Mouse (Mus musculus): ENCODE data around the gene Actl11. TPM values are rescaled to one million over a fixed set of nuclear protein-coding genes. Genes with fewer than 3 reads are reported as not detected.

Actl11 gene
- not detected in 2 replicates for polyA plus RNA-seq (2012; rRNA removed)

DNA sequence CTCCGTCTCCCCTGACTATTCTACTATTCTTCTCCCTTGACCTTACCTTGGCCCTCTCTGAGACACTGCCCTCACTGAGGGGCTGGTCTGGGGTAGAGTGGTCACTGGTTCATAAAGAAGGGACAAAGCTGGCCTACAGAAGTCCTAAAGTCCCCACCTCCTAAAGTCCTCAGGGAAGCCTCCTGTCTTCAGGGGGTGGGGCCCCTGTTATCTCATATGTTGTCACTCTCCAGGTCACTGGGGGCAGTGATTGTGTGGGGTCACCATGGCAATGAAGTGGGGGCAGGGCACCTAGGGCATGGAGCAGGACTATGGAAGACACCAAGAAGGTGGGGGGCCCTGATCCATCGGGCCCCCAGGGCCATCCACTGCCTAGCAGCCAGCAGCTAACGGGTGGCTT is at the start of gene Actl11:
TSS of gene Actl11 (plus strand) at position 301 of the 400 bp plus-strand sequence.
- 81% methylated on average over 3 of the region's 3 CpGs for WGBS
- no peak for DNase-seq (ENCODE audit: low read depth, low spot score)

DNA sequence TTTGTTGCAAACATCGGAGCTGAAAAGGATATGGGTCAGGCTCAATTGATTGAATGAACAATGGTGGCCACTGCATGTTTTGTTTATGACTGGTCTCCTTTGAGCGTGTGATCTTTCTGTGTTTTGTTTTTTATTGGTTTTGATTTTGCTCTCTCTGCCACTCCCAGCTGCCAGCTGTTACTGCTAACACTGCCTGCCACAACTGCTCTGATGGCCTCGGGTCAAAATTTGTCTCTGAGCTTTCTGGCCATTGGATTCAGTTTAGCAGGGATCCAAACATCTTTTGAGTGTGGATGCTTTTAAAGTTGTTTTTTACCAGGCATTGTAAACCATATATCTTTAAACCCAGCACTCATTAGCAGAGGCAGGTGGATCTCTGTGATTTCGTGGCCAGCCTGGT is 47.9 kb upstream of the Actl11 start:
- no peak for DNase-seq (ENCODE audit: low read depth, low spot score)
- WGBS, result 41% methylated on average over 4 of the region's 4 CpGs

DNA sequence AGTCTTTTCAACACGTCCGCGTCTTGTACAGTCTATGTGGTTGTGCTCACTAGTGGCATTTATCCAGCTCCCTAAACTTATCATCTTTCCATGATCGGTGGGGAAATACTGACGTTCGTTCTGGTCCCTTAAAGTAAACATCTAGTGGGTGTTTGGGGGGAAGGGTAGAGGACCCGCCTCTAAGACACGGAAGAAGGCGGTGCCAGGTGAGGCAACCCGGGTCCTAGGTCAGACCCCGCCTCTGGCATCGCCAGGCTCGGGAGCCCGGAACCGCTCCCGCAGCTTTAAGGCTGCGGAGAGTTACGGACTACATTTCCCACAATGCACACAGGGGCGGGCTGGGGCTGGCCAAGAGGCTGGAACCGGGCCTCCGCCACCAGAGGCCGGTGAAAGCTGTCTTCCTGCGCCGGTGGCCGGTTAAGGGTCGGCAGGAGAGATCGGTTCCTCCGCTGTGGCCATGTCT is 40.4 kb upstream of the Actl11 start, which contains the start of gene Mon1a:
TSS of gene Mon1a (plus strand) at position 348 of the 463 bp plus-strand sequence.
- under 1% methylated on average over 28 of the region's 28 CpGs for WGBS
- DNase-seq (ENCODE audit: low read depth, low spot score), result no peak

DNA sequence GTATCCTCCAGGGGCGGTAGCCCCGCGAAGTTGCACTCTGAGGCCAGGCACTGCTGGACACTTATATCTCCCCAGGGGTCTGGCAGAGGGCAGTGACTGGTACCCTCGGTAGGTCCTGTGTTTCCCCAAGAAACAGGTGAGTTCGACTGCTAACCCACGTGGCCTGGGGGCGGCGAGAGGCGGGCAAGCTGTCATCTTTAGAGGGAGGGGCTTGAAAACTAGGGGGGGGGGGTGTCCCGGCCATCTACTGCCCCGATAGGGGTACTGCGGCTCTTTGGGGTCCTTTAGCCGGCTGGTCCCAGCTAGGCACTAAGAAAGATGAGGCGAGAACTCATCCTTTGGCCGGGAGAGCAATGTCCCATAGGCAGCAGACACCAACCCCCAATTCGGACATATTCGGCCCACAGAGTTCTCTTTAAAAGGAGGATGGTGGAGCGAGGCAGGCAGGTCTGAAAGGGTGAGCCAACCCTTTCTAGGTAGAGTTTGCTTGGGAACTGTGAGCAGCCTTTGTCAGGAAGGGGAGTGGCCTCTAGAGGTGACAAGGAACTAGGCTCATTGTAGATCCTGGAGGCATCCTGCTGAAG is 39.9 kb upstream of the Actl11 start:
- no peak for DNase-seq (ENCODE audit: low read depth, low spot score)
- WGBS, result 1% methylated on average over 18 of the region's 18 CpGs

DNA sequence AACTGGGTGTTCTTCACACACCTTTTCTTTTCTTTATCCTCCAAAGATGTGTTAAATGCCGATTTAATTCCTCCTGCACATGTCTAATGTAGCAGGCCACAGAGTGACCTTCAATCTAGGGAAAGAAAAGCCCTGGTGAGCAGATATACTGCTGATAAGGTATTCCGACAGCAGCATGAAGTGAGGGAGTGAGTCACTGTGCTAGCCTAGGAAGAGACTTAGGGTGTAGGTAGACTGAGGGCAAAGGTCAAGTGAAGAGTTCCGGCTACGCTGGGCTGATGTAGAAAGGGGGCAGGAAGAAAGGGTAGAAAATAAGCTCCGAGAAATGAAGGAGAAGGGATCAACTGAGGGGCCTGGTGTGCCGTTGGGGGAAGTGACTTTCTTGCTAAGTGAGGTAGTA is 38.0 kb upstream of the Actl11 start:
- no peak for DNase-seq (ENCODE audit: low read depth, low spot score)
- WGBS, result 36% methylated on average over 6 of the region's 6 CpGs

DNA sequence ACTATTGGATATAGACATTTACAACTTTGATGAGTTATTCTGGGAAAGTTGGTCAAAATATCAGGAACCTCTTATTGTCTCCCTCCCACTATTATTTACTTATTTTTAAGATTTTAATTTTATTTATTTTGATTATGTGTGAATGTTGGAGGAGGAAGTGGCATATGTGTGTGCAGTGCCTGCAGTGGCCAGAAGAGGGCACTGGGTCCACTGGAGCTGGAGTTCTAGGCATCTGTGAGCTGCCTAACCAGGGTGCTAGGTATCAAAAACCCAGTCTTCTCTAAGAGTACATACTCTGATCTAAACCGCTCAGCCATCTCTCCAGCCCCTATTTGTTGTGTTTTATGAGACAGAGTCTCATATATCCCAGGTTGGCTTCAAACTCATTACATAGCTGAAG is 37.2 kb upstream of the Actl11 start:
- no peak for DNase-seq (ENCODE audit: low read depth, low spot score)
- WGBS, result 98% methylated on average over 1 of the region's 1 CpGs

DNA sequence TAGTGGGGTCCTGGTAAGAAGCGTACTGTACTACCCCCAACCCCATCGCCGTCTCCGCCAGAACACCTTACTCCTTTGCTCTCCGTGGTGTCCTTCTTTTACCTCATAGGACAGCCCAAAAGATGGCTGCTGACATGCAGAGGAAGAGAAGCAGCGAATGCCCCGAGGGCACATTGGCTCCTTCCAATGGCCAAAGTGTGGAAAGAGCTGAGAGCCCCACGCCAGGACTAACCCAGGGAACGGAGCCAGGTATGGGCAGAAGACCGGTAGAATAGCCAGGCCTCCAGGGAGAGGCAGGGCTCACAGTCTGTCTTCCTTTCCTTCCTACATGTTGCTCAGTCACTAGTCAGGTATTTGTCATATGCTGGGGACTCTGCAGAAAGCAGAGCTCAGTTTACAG is 29.7 kb upstream of the Actl11 start:
- DNase-seq (ENCODE audit: low read depth, low spot score), result no peak
- 95% methylated on average over 10 of the region's 10 CpGs for WGBS

DNA sequence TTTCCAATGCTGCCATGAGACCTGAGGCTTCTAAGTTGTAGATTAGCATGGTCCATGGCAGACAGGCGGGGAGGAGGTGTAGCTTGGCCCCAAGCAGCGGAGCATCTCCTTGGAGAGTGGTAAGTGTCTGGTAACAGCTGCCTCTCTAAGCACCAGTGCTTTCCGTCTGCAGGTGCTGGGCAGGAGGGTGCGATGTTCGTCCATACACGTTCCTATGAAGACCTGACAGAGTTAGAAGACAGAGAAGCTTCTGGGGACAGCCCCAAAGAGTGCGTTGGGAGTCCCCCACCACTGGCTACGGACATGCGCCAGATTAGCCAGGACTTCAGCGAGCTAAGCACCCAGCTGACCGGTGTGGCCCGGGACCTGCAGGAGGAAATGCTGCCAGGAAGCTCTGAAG is 28.4 kb upstream of the Actl11 start:
- 91% methylated on average over 12 of the region's 12 CpGs for WGBS

DNA sequence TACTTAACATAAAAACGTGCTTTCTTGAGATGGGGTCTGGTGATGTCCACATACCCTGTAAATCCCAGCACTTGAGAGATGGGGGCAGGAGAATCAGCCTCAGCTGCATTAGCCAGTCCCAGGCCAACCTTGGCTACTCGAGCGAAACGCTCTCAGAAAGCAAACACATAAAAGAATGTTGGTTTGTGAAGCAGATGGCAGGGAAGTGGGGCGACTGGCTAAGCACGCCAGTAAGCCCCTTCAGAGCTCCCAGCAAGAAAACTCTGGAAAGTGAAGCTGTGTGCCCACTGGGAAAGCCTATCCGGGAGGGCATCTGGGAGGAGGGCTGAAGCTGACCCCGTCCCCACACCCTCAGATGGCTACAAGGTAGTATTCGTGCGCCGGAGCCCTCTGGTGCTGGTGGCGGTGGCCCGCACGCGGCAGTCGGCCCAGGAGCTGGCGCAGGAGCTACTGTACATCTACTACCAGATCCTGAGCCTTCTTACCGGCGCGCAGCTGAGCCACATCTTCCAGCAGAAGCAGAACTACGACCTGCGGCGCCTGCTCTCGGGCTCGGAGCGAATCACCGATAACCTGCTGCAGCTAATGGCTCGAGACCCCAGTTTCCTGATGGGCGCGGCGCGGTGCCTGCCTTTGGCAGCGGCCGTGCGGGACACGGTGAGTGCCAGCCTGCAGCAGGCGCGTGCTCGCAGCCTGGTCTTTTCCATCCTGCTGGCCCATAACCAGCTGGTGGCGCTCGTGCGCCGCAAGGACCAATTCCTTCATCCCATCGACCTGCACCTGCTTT is 27.2 kb upstream of the Actl11 start:
- DNase-seq (ENCODE audit: low read depth, low spot score), result no peak
- WGBS, result 40% methylated on average over 44 of the region's 44 CpGs

More for the DNA sequence above, 28.4 kb upstream of the Actl11 start:
- no peak for DNase-seq (ENCODE audit: low read depth, low spot score)

DNA sequence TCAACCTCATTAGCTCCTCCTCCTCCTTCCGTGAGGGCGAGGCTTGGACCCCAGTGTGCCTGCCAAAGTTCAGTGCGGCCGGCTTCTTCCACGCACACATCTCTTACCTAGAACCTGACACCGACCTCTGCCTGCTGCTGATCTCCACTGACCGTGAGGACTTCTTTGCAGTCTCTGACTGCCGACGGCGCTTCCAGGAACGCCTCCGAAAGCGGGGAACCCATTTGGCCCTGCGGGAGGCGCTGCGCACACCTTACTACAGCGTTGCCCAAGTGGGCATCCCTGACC is 26.7 kb upstream of the Actl11 start:
- 56% methylated on average over 17 of the region's 17 CpGs for WGBS
- no peak for DNase-seq (ENCODE audit: low read depth, low spot score)

DNA sequence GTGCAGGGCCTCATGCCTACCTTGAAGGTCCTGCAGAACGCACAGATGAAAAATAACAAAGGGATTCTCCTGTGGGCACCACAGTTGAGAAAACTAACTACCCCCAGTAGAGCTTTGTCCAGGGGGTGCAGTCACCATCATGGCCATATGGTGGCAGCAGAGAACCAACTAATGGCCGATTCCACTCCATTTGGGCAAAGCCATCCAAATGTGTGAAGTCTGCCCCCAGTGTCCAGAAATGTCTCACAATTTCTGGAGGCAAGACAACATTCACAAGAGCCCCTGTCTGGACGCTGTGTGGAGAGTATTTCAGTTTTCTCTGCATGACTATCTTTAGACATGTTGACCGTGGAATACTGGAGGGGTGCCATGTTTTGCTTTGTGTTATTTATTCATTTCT is 23.5 kb upstream of the Actl11 start:
- no peak for DNase-seq (ENCODE audit: low read depth, low spot score)
- WGBS, result 3% methylated on average over 4 of the region's 4 CpGs

DNA sequence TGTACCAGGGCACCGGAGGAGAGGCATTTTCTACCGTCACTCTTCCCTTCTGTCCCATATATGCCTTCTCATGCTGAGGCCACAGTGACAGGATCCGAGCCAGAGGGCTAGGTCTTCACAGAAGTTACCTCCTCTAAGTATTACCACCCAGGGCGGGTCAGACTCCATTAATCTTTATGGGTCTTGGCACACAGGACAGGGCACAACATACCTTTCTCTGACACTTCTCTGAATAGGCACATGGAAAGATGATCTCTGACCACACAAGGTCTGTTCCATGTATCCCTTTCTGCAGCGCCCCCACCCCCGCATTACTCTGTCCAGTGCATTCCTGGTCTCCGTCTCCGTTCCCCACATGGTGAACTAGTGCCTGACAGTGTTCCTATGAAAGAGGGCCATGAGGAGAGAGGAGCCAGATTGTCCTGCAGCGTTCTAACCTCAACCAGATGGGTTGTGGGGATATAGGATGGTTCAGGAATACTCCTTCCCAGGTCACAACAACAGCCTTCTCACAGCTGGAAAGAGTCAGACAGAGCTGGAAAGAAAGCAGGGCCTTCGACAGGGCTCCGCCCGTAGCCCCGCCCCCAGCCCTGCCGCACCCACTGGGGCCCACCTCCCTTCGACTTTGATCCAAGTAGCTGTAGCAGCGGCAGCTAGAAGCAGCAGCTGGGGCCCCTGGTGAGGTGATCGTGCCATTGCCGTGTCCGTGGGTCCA is 21.9 kb upstream of the Actl11 start, which contains the start of gene Mst1r:
TSS of gene Mst1r (plus strand) at position 622 of the 715 bp plus-strand sequence.
- no peak for DNase-seq (ENCODE audit: low read depth, low spot score)
- WGBS, result 8% methylated on average over 19 of the region's 19 CpGs

DNA sequence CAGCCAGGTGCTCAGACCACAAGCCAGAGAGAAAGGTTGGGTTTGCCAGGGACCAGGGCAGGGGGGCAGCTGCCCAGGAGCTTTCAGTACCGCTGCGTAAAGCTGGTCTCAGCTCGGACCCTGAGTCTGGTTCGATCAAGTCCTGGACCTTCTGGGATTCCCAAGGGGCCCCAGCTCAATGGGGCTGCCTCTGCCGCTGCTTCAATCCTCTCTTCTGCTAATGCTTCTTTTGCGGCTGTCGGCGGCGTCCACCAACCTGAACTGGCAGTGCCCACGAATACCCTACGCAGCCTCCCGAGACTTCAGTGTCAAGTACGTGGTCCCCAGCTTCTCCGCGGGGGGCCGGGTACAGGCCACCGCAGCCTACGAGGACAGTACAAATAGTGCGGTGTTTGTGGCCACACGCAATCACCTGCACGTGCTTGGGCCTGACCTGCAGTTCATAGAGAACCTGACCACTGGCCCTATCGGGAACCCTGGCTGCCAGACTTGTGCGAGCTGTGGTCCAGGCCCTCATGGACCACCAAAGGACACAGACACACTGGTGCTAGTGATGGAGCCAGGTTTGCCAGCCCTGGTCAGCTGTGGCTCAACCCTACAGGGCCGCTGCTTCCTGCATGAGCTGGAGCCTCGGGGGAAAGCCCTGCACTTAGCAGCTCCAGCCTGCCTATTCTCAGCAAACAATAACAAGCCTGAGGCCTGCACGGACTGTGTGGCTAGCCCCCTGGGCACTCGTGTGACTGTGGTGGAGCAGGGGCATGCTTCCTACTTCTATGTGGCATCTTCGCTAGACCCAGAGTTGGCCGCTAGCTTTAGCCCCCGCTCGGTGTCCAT is 21.1 kb upstream of the Actl11 start:
- WGBS, result 12% methylated on average over 31 of the region's 31 CpGs

DNA sequence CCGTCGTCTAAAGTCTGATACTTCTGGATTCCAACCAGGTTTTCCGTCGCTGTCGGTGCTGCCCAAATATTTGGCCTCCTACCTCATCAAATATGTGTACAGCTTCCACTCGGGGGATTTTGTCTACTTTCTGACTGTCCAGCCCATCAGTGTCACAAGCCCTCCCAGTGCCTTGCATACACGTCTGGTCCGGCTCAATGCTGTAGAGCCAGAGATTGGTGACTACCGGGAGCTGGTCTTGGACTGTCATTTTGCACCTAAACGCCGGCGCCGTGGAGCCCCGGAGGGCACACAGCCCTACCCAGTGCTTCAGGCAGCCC is 20.5 kb upstream of the Actl11 start:
- DNase-seq (ENCODE audit: low read depth, low spot score), result no peak
- WGBS, result 16% methylated on average over 14 of the region's 14 CpGs

More for the DNA sequence above, 21.1 kb upstream of the Actl11 start:
- no peak for DNase-seq (ENCODE audit: low read depth, low spot score)

DNA sequence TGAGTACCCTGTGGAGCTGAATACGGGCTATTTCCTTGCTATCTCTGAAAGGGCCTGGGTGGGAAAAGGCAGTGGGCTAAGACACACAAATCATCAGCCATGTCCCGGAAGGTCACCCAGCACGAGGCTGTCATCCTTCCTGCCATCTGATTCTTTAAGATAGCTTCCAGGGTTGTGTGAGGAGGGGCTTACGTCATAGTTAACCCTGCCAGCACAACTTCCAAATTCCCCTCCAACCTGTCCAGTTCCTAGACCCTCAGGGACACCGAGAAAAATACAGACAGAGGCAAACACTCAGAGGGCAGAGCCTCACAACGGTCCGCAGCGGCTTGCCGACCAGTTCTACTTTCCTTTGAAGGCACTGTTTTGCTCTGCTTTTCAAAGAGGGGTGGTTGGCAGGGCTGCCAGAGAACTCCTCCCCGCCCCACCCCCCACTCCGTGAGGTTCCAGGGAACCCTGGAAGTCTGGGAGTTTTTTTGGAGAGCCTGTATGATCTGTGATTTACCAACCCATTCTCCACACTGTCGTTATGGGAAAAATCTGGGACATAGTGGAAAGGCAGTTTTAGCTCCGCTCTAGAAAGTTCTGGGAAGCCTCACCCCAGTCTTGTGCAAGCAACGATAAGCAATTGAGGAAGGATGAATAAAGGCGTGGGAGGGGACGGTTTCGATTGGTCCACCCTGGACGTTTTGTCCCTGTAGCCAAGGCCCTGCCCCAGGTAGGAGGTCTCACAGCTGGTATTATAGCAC is 19.7 kb upstream of the Actl11 start:
- DNase-seq (ENCODE audit: low read depth, low spot score), result peak; percentile 90
- WGBS, result 15% methylated on average over 18 of the region's 18 CpGs

DNA sequence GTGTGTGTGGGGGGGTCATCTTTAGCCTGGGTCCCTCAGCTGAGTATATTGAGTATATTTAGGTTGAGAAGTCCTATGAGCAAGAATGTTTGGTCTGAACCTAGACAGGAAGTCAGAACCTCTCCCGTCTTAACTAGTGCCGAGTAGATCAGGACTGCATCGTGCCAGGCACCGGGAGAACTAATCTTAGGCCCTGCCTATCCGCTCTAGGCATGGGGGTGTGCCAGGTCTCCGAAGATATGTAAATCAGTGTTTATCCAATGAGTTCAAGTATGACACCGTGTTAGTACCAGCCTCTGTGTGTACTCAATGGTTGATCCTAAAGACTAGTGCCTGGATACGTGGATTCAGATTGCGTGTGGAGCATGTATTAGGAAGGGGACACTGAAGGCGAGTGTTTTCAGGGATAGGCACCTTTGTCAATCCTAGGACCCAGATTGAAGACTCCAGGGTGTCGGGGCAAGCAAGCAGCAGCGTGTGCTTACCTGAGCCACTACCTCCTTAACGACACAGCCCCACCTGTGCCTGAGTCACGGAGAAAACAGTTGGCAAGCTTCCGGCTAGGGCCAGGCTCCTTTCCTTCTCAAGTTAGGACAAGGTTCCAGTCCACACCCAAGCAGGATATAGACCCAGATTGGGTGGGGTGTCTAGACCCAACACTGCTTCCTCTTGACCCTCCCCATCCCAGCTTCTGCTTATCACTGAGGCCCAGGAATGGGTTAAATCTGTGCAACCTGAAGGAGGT is 18.1 kb upstream of the Actl11 start:
- DNase-seq (ENCODE audit: low read depth, low spot score), result peak; percentile 96
- WGBS, result 26% methylated on average over 15 of the region's 15 CpGs

DNA sequence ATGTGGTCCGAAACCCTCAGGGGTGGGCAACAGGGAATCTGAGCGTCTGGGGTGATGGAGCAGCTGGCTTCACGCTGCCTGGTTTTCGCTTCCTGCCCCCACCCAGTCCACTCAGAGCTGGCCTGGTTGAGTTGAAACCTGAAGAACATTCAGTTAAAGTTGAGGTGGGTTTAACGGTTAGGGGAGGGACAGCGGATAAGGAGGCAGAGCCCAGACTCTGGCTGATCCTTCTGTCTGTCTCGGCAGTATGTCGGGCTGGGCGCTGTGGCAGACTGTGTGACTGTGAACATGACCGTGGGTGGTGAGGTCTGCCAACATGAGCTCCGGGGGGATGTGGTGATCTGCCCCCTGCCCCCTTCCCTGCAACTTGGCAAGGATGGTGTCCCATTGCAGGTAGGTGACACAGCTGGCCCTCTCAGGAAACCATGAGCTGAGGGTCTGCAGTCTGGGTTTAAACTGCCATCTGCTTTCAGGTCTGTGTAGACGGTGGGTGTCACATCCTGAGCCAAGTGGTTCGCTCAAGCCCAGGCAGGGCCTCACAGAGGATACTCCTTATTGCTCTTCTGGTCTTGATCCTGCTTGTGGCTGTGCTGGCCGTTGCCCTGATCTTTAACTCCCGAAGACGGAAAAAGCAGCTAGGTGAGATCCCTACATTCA is 13.4 kb upstream of the Actl11 start:
- 88% methylated on average over 16 of the region's 16 CpGs for WGBS
- DNase-seq (ENCODE audit: low read depth, low spot score), result no peak

Data from large intestine, adult 2 months (tissue).